Mouse (Mus musculus): ENCODE results near the gene Dtl.

DNA sequence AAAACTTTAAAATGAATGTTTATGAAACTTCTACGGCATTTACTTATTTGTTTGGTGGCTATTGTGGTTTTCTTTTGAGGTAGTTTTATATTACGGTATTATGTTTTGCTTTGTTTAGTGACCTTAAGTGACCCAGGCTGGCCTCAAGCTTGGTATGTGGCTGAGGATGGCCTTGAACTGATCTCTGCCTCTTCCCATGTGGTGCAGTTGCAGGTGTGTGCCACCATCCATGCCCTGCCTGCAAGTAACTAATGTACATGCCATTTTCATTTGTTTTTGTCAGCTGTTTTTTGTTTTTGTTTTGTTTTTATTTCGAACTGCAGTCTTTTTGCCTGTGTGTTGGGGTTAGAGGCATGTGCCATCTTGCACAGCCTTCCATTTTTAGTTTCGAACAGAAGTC lies 6.3 kb upstream of the Dtl start:
- TF ChIP-seq POLR2A (IDR thresholded peaks at IDR 0.05; ENCODE audit: control insufficient read depth, extremely low read depth, insufficient read depth, low read length, poor library complexity), result no peak
- TF ChIP-seq CTCF (IDR thresholded peaks at IDR 0.05; ENCODE audit: borderline replicate concordance, control insufficient read depth, extremely low read depth, insufficient read depth, low read length, poor library complexity), result no peak

Measured in thymus, adult 2 months (tissue).